Mouse (Mus musculus) 3T3-L1 (cell line): Measurements from ENCODE around the gene Dnajc30.
"Not testable (repeated sequence)": the region's sequence is repeated elsewhere in the genome, so short reads cannot be mapped to it uniquely, and the experiment has no call there.

Experiments
- DNase-seq: peaks from one replicate; pipeline ENCODE4 v3.0.0-alpha.2; 2015; ENCODE audit warnings: low read depth, low spot score

Gene Dnajc30

DNA sequence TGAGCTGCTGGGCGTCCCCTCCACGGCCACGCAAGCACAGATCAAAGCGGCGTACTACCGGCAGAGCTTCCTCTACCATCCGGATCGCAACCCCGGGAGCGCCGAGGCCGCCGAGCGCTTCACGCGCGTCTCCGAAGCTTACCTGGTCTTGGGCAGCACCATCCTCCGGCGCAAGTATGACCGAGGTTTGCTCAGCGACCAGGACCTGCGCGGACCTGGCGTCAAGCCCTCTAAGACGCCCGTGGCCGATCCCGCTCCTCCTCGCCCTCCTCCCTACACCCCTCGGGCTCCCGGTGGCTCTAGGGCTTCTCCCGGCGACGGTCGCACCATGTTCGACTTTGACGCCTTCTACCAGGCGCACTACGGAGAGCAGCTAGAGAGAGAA lies 372 bp downstream of the Dnajc30 start:
- DNase-seq, result no peak

DNA sequence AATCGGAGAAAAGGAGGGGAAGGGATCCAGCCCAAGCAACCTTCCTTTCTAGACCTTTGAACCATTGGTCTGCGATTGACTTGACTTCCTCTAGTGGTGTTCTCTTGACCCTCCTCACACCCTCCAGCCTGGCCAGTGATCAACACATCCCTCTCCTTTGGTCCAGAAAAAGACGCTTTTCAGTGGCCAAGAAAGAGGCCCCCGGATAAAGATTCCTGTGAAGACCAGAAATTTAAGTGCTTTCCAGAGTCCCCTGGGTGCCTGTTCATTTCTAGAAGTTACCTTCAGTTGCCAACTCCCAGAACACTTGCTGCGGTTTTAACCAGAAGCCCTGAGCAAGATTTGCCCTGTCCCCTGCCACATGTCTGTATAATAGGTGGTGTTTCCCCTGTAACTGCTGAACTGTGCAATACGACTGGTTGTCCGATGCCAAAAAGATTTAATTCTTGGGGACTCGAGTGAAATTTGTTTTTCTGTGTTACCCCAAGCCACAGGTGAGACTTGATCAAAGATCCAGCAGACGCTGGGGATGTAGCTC lies 976 bp downstream of the Dnajc30 start, which contains the start of gene Bud23:
Bud23 (minus strand) TSS at position 51 of the 538 bp plus-strand sequence.
- not testable (repeated sequence) for DNase-seq

DNA sequence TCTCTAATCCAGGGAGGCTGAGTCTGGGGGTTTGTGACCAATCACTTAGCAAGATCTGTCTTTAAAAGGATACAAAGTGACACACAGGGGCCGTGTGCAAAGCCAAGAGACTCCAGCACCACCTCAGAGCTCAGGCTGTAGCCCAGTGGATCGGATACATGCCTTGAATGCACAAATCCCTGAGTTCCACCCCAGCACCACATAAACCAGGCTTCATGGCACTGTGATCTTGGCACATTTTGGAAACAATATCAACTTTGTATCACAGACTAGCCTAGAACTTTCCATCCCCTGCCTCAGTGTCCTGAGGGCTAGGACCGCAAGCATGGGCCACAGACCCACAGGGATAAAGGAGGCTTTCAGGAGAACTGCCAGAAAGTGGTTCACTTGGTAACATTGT lies 2.0 kb downstream of the Dnajc30 start:
- no peak for DNase-seq

DNA sequence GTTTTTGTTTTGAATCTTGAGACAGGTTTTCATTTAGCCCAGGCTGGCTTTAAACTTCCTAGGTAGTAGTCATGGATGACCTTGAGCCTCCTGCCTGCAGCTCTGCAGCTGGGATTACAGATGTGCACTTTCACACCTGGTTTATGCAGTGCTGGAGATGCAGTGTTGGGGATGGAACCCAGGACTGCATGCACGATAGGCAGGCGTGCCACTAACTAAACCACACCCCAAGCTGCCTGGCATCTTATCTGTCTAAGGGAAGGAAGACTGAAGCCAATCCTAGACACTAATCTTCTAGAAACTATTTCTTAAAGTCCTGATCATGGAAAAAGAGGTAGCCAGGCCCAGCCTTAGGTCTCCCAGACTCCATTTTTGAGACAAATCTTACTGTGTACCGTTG lies 6.4 kb downstream of the Dnajc30 start:
- DNase-seq, result no peak

DNA sequence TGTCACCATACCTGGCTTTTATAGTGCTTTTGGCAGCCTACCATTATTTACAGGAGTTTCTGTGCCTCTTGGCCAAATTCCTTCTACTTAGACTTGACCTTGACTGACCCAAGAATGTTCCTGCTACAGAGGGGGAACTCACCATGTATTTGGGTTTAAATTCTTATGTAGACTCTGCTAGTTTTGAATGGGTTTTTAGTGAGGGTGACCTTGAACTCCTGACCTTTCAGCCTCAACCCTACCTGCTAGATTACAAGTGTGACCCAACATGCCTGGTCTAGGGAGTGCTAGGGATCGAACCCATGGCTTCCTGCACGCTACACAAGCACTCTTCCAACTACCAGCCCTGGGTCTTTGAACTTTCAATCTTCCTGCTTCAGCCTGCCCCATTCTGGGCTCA lies 8.1 kb downstream of the Dnajc30 start:
- DNase-seq, result no peak

DNA sequence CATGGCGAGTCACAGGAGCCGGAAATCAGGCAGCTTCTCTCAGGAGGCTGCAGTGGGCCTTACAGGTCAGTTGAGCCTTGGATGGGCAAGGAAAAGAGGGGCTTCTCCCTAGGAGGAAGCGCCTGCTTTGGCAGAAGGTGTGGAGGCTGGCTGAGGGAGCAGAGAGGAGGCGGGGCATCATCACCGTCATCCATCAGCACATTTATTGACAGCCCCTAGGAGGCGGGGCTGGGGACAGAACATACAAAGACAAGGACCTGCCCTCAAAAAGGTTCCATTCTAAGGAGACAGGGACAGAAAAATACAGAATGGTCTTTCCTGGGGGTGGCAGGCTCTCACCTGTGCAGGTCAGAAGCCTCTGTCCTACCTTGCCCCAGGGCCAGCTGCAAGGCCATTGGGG lies 8.7 kb downstream of the Dnajc30 start:
- no peak for DNase-seq

DNA sequence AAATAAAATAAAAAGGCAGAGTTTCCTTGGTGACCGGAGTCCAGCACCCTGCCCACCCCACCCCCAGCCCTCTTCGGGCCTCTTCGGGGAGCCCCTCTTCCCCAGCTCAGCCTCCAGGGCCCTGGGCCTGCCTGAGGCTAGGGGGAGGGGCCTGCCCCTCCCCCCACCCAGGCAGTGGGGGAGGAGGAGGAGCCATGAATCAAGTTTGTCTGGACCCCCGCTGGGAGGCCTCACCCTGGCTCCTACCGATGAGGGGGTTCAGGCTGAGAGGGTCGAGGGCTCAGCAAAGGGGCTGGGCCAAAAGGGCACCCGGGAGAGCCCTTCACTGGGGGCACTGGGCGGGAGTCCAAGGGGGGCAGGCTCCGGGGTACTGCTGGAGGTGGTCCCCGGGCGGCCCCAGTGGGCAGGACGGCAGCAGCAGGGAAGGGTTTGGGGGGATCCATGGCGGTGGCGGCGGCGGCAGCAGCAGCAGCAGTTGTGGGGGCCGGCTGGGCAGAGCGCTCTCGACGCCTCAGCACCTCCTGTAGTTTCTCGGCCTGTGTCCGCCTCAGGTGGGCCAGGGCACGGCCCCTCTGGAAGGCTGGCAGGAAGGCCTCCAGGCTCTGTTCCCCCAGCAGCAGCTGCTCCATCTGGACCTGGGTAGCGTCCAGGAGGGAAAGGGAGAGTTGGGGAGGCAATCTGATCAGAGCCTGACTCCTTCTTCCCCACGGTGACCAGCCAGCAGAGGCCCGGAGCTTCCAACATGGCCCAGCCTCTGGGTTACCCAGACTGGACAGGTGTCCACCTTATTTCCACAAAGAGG lies 9.5 kb downstream of the Dnajc30 start:
- DNase-seq, result no peak

DNA sequence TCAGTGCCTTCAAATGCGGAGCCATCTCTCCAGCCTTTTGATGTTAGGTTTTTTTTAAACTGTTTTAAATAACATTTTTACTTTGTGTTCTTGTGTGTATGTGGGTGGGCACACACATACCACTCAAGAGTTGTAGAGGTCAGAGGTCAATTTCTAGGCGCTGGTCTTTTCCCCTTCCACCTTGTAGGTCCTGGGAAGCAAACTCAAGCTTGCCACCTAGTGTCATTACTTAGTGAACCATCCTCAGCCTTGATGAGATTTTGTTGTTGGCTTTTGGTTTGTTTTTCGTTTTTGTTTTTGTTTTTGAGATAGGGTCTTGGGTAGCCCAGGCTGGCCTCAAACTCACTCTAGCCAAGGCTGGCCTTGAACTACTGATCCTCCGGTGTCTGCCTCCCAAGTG lies 11.7 kb downstream of the Dnajc30 start:
- DNase-seq, result no peak

DNA sequence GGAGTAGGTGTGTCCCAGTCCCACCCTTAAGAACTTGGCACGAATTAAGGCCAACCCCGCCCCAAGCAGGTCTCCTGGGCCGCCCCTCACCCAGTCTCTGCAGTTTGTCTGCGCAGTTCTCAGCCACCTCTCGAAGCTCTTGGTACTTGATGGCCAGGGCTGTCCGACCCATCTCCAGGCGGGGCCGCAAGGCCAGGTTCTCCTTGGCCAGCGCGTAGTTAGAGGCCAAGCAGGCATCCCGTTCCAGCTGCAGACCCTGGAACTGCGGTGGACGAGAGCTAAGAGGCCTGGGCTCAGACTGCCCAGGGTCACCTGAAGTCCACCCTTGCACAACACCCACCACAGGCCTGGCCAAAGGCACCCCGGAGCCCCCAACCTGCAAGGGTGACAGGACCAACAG lies 12.4 kb downstream of the Dnajc30 start:
- no peak for DNase-seq

DNA sequence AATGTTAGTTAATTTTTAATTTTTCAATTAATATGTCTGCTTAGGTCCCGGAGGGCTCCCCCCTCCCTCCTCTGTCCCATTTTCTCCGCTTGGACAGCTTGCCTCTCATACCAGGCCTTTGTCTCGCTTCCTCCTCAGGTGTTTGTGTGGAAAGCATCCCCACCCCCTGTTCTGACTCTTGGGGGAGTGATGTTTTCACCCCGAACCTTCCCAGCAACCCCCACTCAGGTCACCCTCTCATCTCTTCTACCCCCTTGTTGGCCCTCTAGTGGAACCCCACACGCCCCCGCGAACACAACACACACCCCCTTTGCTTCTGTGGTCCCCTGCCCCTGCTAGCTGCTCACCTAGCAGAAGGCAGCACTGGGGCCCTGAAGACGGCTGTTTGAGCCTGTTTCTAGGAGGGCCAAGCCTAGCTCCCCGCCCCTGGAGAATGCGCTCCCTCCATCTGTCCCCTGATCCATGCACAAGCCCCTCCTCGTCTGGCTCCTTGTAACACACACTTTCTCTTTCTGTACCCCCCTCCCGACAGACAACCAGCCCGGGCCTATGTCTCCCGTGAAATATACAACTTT lies 13.0 kb downstream of the Dnajc30 start:
- peak; percentile 27 for DNase-seq

DNA sequence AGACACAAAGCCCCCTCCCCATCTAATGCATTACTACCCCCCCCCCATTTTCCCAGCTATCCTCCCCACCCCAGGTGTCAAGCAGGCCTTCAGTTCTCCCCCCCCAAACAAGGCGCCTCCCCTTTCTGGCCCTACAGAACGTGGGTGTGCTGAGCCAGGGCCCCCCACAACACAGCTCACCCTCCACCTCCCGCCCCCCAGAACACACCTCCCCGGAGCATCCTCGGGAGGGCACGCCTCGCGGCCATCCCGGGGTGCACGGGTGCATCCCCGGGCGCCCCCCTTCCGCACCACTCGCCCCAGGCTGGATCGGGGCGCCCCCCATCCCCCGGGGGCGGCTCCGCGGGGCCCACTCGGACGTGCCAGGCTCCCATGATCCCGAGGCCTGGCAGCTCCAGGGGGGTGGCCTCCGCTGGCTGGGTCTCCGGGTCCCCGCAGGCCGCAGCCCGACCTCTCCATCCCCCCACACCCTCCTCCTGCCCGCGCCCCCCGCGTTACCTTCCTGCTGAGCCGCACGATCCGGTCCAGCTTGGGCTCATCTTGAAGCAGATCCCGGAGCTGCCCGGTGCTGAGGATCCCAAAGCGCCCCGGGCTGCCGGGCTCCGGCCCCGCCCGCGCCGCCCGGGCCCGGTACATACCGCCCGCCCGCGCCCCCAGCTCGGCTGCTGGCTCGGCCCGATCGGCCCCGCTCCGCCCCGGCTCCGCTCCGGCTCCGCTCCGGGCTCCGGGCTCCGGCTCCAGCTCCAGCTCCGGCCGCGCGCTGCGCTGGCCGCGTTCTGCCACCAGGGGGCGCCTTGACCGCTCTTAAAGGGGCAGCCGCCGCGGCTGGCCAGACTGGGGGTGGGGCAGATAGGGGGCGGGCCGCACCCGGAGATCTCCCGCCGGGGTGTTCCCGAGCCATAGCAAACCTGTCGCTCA lies 13.8 kb downstream of the Dnajc30 start, which contains the start of gene Vps37d:
Vps37d (minus strand) TSS at position 703 of the 918 bp plus-strand sequence.
- peak; percentile 88 for DNase-seq

DNA sequence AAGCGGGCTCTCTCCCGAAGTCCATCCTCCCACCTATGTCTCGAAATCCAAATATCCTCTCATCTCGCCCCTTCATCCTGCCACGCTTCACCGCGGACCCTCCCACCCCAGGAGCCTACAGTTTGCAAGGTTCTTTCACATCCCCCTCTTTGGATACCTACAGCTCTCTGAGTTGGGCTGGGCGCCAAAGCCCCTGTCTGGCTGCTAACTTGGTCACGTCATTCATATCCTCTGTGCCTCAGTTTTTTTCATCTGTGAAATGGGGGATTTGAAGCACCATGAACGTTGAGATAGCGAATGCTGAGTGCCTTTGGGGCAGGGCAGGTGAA lies 14.4 kb downstream of the Dnajc30 start:
- no peak for DNase-seq

DNA sequence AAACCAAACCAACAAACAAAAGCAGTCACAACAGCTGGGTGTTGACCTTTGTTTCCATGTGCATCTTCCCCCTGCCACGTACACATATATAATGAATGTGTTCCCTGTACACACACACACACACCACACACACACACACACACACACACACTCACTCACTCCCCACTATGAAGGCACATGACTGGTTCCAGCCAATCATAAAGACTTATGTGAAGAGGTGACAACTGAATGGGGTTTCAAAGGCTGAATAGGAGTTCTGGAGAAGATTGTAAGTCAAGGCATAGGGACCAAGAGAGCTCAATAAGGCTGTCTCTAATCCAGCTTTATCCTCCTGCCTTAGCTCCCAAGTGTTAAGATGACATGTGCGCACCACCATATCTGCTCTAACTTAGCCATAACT lies 15.6 kb downstream of the Dnajc30 start:
- no peak for DNase-seq

DNA sequence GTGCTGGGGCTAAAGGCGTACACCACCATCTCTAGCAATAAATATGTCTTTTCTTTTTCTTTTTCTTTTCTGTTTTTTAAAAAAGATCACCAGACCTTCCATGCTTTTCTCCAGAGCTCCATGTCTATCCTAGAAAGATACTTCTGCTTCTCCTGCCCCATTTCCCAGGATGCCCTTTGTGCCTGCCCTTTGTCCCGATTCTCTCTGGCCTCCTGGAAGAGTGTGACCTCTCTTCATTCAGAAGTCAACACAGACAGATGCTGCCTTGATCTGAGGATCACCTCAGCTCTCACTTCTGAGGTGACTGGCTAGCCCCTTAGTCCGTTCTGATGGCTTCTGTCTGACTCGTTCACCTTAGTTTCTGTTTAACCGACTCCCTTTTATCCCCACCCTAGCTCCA lies 16.5 kb downstream of the Dnajc30 start:
- DNase-seq, result no peak

DNA sequence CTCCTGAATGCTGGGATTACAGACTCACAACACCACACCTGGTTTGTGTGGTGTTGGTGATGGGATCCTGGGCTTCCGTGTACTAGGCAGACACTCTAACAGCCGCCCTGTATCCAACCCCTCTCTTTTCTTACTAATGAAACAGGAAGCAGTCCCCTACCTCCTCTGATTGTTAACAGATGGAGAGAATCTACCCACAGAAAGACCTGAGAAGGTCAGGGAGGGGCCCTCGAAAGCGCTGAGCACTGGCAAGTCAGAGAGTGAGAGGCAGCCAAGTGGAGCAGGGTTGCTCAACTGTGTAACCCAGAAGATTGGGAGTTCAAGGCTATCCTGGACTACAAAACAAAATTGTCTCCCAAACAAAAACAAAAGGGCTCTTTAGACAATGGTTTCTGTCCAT lies 22.9 kb downstream of the Dnajc30 start:
- DNase-seq, result peak; percentile 40

DNA sequence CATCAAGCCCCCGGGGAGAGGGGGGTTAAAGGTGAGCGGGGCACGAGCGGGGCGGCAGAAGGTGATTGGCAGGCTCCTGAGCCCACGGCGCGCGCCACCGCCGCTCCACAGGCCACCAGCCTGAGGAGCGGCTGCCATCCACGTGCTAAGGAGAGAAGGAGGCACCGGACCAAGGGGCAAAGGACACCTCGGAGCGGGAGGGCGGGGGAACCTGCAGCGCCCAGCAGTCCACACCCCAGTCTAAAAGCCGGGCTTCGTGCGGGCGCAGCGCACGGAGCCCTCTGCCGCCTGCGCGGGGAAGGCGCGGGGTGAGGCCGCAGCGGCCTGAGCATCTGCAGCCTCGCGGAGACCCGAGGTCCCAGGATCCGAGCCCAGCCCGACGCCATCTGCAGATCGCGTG lies 25.7 kb downstream of the Dnajc30 start, which contains the start of gene Mlxipl:
Mlxipl (plus strand) TSS at position 238 of the 400 bp plus-strand sequence.
- DNase-seq, result no peak

DNA sequence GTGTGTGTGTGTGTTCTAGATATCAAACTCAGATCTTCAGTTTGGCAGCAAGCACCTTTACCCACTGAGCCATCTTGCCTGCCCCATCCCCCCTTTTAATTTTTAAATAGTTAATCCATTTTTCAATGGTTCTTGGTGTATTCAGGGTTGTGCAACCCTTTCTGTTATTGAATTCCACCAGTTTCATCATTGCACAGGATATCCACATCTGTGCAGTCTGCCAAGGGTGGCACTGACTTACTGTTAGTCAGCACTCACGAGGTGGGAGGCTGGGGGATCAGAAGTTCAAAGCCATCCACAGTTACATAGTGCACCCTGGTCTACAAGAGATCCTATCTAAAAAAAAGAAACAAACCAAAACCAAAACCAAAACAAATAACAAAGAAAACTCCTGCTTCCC lies 37.0 kb downstream of the Dnajc30 start:
- DNase-seq, result peak; percentile 68

DNA sequence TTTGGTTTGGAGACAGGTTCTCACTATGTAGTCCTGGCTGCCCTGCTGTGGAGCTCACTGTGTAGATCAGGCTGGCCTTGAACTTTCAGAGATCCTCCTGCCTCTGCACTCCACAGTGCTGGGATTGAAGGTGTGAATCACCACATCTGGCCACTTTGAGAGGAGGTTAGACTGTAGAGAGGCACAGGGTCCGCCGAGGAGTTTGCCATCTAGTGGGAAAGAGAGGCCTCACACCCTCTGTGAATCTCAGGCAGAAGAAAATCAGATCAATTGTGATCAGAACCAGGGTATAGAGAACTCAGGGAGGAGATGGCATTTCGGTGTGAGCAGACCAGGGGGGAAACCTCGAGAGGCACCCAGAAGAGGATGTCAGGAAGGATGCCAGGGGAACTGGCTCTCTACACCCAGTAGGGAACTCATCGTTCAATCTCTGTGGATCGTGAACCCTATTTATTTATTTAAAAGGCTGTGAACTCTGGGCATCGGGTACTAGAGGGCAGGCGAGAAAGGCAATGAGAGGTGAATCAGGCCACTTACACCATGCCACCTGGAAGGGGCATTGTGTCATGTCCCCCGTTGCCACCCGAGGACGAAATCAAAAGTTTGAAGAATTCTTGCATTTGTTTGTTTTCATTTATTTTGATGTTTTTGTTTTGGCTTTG lies 40.1 kb downstream of the Dnajc30 start:
- peak; percentile 48 for DNase-seq

DNA sequence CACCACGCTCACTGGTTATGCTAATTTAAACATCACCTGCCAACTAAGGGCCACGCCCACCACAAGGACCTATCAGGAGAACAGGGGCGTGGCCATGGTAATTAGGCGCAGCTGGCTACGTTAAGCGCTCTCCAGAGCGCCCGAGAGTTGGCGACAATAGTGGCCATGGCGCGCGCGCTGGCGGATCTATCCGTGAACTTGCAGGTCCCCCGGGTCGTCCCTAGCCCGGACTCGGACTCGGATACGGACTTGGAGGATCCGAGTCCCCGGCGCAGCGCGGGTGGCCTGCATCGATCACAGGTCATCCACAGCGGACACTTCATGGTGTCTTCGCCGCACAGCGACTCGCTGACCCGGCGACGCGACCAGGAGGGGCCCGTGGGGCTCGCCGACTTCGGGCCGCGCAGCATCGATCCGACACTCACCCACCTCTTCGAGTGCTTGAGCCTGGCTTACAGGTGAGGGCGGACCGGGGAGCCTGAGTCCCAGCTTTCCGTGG lies 42.8 kb downstream of the Dnajc30 start:
- no peak for DNase-seq

DNA sequence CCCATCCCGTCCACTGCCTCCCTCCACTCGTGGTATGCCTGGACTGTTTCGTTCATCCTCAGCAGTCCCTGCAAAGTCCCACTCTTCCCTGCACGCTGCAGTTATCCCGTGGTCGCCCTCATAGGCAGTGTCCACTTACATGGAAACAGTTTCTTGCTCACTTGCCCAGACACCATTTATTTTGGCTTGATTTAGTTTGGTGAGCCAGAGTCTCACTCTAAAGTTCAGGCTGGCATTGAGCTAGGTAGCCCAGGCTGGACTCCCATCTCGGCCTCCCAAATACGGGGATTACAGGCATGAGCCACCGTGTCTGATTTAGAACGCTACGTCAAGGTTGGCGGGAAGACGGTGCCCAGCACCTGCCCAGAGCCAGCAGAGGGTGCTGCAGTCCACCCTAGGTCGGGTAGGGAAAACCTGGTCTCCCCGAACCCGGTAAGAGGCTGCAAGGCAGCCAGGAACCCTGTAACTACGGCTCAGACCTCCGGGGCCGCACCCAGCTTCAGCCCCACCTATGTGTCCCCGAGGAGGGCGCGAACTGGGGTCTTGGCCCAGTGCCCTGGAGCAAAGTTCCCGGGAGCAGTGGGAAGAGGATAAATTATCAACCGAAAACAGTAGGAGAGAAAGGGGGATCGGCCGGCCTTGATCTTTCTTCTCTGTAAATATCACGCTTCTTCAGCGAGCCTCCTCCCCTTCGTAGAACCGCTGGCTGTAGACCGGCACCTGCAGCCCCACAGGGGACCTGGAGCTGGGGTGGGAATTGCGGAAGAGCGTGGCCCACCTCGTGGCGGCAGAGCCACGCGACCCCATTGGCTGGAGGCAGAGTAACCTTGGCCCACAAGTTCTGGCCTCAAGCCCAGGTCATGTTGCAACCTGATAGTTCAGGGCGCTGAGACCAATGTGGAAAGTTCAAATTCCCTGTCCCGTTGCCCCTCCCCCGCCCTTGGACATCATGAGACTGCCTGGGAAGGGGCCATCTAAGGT lies 43.8 kb downstream of the Dnajc30 start:
- no peak for DNase-seq
